ENCODE assay signal across 28 mouse cellular contexts in genomic region chr11:36256747-36257146, GRCm38 (mm10).
A peak's percentile ranks its signal among the peaks of the same experiment; 100 is the strongest.
DNase-seq lines count a peak whose midpoint lies in the region; ATAC-seq and TF ChIP-seq lines count a peak whose summit lies in the region.
"Had no signal": no experiment of that assay in that cellular context is flagged by ENCODE, and none has a peak within 500 bp of the region (broad histone marks: within the 10 kb centered on the region; RNA-seq: fewer than 3 reads in every experiment).

No protein-coding gene starts in this region.

- H3K27ac ChIP-seq in layer of hippocampus, adult 2 months: peak overlapping the region; percentile 70
- peak overlapping the region; percentile 67 for H3K27ac ChIP-seq in midbrain, embryonic 16.5 days (ENCODE audit: low read length)
- no peak overlapping the region for H3K27ac ChIP-seq in midbrain, embryonic 14.5 days (replicated peaks; ENCODE audit: low read depth, low read length)
- H3K27ac ChIP-seq in embryonic facial prominence, embryonic 13.5 days: peak overlapping the region; percentile 41; the same call in 1 of the 2 replicates
- H3K27ac ChIP-seq: forebrain, embryonic 12.5 days; hindbrain, embryonic 10.5 days; hindbrain, embryonic 15.5 days; left cerebral cortex, adult 2 months; limb, embryonic 15.5 days; liver, embryonic 13.5 days had no signal

- ATAC-seq in midbrain, embryonic 16.5 days: peak; percentile 33; the same call in 1 of the 2 replicates
- no peak for ATAC-seq in midbrain, embryonic 14.5 days (ENCODE audit: low FRiP score, low TSS enrichment)
- peak; percentile 37; the same call in 1 of the 2 replicates for ATAC-seq in embryonic facial prominence, embryonic 13.5 days (ENCODE audit: insufficient number of reproducible peaks, insufficient read depth, low FRiP score, low TSS enrichment, low read depth)
- ATAC-seq: CD4-positive, CD25-positive, alpha-beta regulatory T cell, adult 4 months; inflammation-experienced regulatory T-cells, adult 6 months; lung, postnatal 0 days had no signal

- no peaks in the 10 kb centered on the region for H3K36me3 ChIP-seq in midbrain, embryonic 16.5 days (ENCODE audit: control insufficient read depth, insufficient read depth, low read length)
- H3K36me3 ChIP-seq in midbrain, embryonic 14.5 days (ENCODE audit: control insufficient read depth, insufficient read depth, low read length): no peaks in the 10 kb centered on the region
- no peaks in the 10 kb centered on the region for H3K36me3 ChIP-seq in embryonic facial prominence, embryonic 13.5 days
- H3K36me3 ChIP-seq: forebrain, embryonic 12.5 days; heart, embryonic 12.5 days; hindbrain, embryonic 15.5 days; limb, embryonic 15.5 days; liver, embryonic 13.5 days had no signal

- 0 out of 2 replicates have a peak overlapping the region, but pooled peaks have one; percentile 5 for H3K4me2 ChIP-seq in midbrain, embryonic 16.5 days (ENCODE audit: low read length)
- no peak overlapping the region for H3K4me2 ChIP-seq in midbrain, embryonic 14.5 days (ENCODE audit: low read length)
- H3K4me2 ChIP-seq in embryonic facial prominence, embryonic 13.5 days: peak overlapping the region; percentile 30
- H3K4me2 ChIP-seq: forebrain, embryonic 12.5 days; heart, embryonic 12.5 days; hindbrain, embryonic 15.5 days; limb, embryonic 15.5 days; liver, embryonic 13.5 days had no signal

- no peaks in the 10 kb centered on the region for H3K9me3 ChIP-seq in midbrain, embryonic 16.5 days (replicated peaks; ENCODE audit: control insufficient read depth, low read length, poor library complexity, severe bottlenecking)
- H3K9me3 ChIP-seq in midbrain, embryonic 14.5 days (ENCODE audit: control insufficient read depth, low read length): no peaks in the 10 kb centered on the region
- H3K9me3 ChIP-seq in embryonic facial prominence, embryonic 13.5 days: peaks cover 5% of the 10 kb centered on the region; the same call in 1 of the 2 replicates
- H3K9me3 ChIP-seq: forebrain, embryonic 12.5 days; hindbrain, embryonic 10.5 days; hindbrain, embryonic 15.5 days; limb, embryonic 15.5 days; liver, embryonic 13.5 days had no signal

- no peak overlapping the region for H3K4me3 ChIP-seq in layer of hippocampus, adult 2 months
- no peak overlapping the region for H3K4me3 ChIP-seq in midbrain, embryonic 16.5 days (ENCODE audit: low read depth, low read length)
- H3K4me3 ChIP-seq in midbrain, embryonic 14.5 days (replicated peaks; ENCODE audit: low read depth, low read length): no peak overlapping the region
- H3K4me3 ChIP-seq in embryonic facial prominence, embryonic 13.5 days: no peak overlapping the region
- H3K4me3 ChIP-seq: forebrain, embryonic 12.5 days; heart, embryonic 12.5 days; hindbrain, embryonic 10.5 days; hindbrain, embryonic 15.5 days; left cerebral cortex, adult 2 months; limb, embryonic 15.5 days; liver, embryonic 13.5 days had no signal

- TF ChIP-seq CTCF in layer of hippocampus, adult 2 months (conservative IDR thresholded peaks at IDR 0.05): no peak

- H3K9ac ChIP-seq in midbrain, embryonic 16.5 days (ENCODE audit: low read depth, low read length): no peak overlapping the region
- H3K9ac ChIP-seq in midbrain, embryonic 14.5 days (replicated peaks; ENCODE audit: low read length): no peak overlapping the region
- no peak overlapping the region for H3K9ac ChIP-seq in embryonic facial prominence, embryonic 13.5 days
- H3K9ac ChIP-seq: forebrain, embryonic 12.5 days; heart, embryonic 12.5 days; hindbrain, embryonic 15.5 days; limb, embryonic 15.5 days; liver, embryonic 13.5 days had no signal

- H3K4me1 ChIP-seq in midbrain, embryonic 16.5 days (ENCODE audit: control insufficient read depth, insufficient read depth, low read length): peaks cover 19% of the 10 kb centered on the region
- peaks cover 7% of the 10 kb centered on the region for H3K4me1 ChIP-seq in midbrain, embryonic 14.5 days (ENCODE audit: control insufficient read depth, insufficient read depth, low read length)
- peaks cover 11% of the 10 kb centered on the region for H3K4me1 ChIP-seq in embryonic facial prominence, embryonic 13.5 days
- H3K4me1 ChIP-seq: heart, embryonic 12.5 days; liver, embryonic 13.5 days had no signal

- intact Hi-C loops in heart, postnatal 10 days (cut with DNase I): no loop called here

- WGBS in midbrain, embryonic 16.5 days: 47% methylated on average over 5 of the region's 5 CpGs
- WGBS in midbrain, embryonic 14.5 days: 55% methylated on average over 5 of the region's 5 CpGs
- WGBS in embryonic facial prominence, embryonic 13.5 days: 46% methylated on average over 5 of the region's 5 CpGs

- no peak for DNase-seq in layer of hippocampus, adult 2 months (ENCODE audit: low spot score in 2 of 2)
- no peak for DNase-seq in layer of hippocampus, postnatal 36 days
- no peak for DNase-seq in midbrain, embryonic 14.5 days
- peak; percentile 77 for DNase-seq in brain, adult 2 months (ENCODE audit: low read depth, low spot score)
- no peak for DNase-seq in thymus, postnatal 10 days (ENCODE audit: low spot score in 2 of 2)
- DNase-seq in heart, postnatal 10 days: no peak
- DNase-seq: adrenal gland, postnatal 36 days; cerebellum, adult 8-10 months; cerebellum, postnatal 25 days; gastrocnemius, postnatal 25 days; heart, adult 18-20 months; kidney, adult 11 months; kidney, postnatal 14 days; liver, embryonic 13.5 days; lung, adult 18-20 months; lung, postnatal 4 days; right cerebral cortex, postnatal 25 days had no signal

- H3K27me3 ChIP-seq in midbrain, embryonic 16.5 days (ENCODE audit: control insufficient read depth, insufficient read depth, low read depth, low read length): no peaks in the 10 kb centered on the region
- no peaks in the 10 kb centered on the region for H3K27me3 ChIP-seq in midbrain, embryonic 14.5 days (ENCODE audit: control insufficient read depth, insufficient read depth, low read length)
- H3K27me3 ChIP-seq in embryonic facial prominence, embryonic 13.5 days: no peaks in the 10 kb centered on the region
- H3K27me3 ChIP-seq: forebrain, embryonic 12.5 days; heart, embryonic 12.5 days; hindbrain, embryonic 15.5 days; limb, embryonic 15.5 days; liver, embryonic 13.5 days had no signal
